Mouse (Mus musculus) embryo, embryonic 9.5 days (tissue): ENCODE results near the gene Tle4.

Experiments
- DNase-seq: peaks from one replicate; pipeline ENCODE4 v3.0.0-alpha.2; 2017; ENCODE audit errors: extremely low spot score

The Tle4 gene

DNA sequence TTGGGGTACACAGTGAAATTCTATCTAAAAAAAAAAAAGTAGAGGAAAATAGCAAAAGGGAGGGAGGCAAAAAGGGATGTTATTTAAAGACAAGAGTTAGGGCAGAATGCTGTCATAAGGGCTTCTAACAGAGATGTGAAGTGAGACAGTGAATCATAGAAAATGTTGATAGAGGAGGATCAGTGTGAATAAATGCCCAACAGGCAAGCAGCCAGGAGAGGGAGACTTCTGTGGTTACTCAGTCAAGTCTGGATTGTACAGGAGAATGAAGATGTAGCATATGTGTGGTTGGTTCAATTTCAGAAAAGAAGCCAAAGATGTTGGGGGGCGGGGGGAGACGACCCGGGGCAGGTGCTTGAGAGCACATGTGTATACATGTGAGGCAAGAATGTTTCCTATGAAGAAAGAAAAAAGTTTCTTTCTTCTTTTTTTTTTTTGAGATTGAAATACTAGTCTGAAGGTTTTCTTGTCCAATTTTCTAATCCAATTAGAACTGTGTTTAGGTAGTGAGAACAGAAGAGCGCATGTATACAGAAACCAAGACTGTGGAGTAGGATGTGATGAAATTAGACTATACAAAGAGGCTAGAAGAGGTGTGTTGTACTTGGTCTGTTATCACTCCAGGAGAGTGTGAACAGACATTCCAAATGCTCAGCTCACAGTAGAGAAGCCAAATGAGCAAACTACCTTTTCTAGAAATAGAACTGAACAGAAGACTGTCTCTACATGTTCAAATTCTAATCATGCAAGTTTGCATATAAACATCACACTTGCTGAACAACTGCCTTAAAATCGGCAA, 134.4 kb downstream of the Tle4 start:
- no peak for DNase-seq

- DNase-seq: no peak
Measured at GRCm38 (mm10) chr19:14453486-14453885, 144.4 kb downstream of the Tle4 start.

DNA sequence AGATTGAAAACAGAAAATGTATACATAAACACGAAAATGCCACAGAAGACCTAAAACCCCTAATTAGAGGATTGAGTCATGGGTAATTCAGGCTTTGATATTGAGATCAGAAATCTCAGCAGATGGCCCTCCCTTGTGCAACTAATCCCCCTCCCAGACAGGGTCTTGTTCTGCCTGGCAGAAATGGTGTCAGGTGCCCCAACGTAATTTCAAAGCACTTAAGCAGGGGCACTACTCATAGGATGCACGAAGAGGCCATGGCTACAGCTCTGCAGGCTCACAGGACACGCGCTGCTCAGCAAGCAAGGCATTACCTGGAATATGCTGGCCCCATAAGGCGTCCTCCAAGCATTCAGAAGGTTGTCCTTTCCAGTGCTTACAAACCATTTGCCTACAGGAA, 146.5 kb downstream of the Tle4 start:
- DNase-seq: no peak

GRCm38 (mm10) chr19:14449738-14450137, 148.1 kb downstream of the Tle4 start:
- DNase-seq: no peak

- DNase-seq: no peak
Measured at GRCm38 (mm10) chr19:14448586-14448985, 149.3 kb downstream of the Tle4 start.

GRCm38 (mm10) chr19:14447474-14447873, 150.4 kb downstream of the Tle4 start:
- DNase-seq: no peak

GRCm38 (mm10) chr19:14441861-14442260, 156.0 kb downstream of the Tle4 start:
- no peak for DNase-seq

DNA sequence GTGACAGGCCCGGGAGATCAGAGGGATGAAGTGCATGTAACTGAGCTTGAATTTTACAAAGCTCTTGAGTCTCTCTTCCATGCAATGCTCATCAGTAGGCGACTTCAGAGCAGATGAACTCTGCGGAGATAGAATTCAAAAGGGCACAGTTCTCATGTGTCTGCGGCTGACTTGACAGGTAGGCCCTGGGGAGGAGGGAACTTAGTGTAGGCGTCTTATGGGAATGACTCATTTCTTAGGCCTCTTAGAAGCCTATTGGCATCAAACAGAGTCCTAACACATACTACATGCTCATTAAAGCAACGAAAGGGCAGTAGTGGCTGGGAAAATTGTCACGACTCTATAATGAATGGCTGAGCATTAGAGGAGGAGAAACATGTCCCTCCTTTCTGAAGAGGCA, 160.6 kb downstream of the Tle4 start:
- no peak for DNase-seq

DNA sequence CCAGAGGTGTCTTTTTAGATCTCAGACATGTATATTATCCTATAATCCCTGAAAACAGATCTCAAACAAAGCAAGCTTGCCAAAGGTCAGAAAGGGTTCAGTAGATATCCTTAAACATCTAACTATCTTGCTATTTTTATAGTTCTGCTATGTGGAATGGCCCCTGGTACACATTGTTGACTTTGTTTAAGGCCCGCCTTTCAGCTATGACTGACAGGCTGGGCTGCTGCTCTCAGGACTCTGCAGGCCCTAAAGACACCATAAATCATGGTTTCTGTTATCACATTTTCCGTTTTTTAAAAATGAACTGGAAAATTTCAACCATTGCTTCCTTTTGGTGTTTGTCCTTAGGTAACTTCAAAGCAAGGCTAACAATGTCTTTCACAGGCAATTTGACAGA, 161.3 kb downstream of the Tle4 start:
- DNase-seq: no peak

DNA sequence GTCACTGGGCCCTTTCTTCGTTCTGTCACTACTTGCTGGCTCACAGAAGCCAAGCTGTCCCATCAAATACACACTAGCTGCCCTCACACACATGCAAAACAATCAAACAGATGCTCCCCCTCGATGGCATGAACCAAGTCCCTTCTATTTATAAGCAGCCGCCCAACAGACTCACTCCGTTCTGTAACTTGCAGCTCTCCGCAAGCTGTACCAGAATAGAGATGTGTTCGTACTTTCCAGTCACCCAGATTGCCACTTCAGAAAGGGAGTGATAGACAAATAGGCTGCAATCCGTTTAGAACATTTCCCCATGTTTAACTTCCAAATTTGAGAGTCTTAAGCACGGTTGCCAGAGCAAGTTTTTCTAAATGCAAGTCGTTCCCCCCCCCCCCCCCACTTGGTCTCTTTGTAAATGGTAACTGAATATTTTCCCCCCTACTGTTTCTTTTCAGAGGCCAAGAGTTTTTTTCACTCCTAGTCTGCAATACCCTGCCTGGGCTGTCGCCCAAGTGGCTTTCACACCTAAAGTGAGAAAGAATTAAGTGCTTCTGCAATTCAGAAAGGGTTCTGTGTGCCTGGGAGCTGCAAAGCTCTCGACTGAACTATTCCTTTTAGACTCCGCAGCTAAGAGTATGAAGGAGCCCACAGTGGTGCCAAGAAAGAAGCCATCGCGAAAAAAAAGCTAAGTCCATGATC, 162.0 kb downstream of the Tle4 start:
- no peak for DNase-seq

DNA sequence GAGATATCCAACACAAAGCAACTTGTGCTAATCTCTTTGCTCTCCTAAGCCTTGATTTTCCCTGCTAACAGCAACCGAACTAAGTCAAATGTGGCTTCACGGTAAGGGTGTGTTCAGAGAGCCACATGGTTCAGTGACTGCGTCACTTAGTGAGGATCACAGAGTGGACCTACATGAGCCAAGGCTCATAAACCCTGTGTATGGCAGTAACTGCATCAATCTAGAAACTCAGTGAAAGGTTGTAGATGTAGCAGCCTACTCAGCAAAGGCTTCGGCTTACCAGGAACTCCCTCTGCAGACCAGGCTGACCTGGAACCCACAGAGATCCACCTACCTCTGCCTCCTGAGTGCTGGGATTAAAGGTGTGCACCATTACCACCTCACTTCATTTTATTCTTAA, 164.0 kb downstream of the Tle4 start:
- no peak for DNase-seq

- no peak for DNase-seq
Measured at GRCm38 (mm10) chr19:14432436-14432835, 165.4 kb downstream of the Tle4 start.

DNA sequence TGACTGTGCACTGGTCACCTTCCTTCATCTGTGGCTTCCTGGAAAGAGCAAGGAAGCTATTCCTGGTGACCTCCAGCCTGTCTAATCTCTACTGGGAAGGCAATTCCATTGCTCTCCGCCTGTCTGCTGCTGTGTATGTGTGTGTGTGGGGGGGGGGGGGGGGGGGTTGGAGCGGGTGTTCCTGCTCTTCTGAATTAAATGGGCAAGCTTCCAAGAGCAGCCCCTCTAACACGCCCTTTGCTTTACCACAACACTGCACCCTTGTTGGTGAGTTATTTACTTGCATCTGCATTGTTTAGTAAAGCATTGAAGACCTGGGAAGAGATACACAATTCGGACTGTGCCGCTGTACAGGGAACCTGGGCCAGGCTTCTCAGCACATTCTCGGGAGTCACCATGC, 170.9 kb downstream of the Tle4 start:
- DNase-seq: no peak

- peak; percentile 31 for DNase-seq
Measured at GRCm38 (mm10) chr19:14426244-14426868, 171.5 kb downstream of the Tle4 start.

DNA sequence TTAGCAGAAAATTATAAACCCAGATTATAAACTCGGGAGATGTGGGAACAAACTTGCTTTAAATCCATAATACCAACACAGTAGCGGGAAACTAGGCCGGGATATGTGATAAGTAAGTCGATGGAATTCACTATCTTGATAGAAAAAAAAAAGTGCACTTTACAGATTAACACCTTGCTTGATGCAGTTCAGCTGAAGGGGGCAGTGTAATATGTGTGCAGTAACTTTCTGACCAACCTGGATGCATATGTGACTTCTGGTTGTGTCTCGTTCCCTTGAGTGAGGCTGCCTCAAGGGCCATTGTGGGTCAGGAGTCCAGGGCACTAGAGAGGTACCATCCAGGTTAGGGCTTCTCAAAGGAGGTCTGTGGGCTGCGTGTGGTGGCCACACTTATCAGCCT, 172.7 kb downstream of the Tle4 start:
- no peak for DNase-seq

DNA sequence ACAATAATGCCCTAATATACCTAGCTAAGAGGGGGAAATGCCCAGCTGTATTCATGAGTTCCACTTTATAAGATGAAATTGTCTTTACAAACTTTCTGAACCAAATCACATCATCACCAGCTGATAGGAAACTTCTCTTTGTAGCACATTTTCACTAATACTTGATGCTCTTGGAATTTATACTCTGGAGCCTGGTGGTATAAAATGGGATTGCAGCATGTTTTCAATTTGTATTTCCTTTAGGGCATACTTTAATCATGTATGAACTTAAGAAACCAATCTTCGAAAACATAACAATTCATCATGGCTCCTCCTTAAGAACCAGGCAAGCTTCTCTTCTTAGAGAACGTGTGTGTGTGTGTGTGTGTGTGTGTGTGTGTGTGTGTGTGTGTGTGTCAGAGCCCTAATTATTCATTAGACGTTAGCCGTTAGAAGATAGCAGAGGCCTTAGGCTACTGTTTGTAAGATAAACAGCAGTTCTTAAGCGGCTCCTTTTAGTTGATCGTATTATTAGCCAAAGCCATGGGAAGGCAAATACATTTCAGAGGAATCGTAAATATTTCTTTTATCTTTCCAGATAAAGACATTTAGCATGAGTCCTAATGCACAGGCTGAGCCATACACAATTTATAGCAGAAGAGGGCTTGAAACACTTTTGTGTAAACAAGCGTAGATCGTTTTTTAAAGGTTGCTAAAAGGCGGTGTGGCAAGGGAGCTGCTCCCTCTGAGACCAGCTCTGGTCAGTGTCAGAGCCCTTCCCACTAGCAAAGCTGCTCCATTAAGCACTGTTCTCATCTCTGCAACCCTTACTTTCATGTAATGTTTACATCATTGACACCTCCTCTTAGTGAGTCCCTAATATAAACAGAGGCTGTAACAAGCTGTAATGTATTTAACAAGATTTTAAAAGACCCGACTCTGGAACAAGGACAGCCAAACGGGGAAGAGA, 173.6 kb downstream of the Tle4 start:
- DNase-seq: no peak

GRCm38 (mm10) chr19:14421691-14422090, 176.2 kb downstream of the Tle4 start:
- DNase-seq: no peak

DNA sequence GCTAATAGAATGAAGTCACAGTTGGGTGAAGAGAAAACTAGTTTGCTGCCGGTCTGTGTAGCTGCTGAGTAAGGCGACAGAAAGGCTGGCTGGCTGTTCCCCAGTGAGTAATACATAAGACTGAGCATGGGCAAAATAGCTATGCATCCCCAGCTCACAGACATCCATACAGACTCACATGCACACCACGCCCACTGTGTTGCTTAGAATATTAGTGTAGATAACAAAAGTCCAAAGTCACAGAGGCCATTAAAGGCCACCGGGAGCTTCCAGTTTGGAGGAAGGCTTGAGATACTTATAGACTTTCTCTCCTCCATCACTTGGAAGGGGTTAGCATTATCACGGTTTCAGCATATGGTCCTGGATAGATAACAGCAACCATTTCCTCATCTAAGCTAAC, 178.0 kb downstream of the Tle4 start:
- no peak for DNase-seq

DNA sequence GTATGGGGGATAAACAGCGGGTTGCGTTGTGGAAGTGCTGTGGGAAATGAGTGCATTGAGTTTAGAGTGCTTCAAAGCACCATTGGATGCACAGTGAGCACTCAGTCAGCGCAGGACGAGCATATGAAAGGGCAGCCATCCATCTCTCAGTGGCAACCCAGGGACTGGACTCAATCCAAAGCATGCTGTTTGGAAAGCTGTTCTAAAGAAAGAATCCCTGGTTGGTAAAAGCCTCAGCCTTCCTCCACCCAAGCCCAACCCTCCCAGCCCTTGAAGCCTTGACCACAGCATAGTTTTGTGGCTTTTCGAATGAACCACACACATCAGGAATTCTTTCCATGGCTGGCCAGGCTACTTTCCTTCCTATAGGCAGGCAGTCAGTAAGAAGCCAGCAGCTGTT, 181.0 kb downstream of the Tle4 start:
- no peak for DNase-seq

DNA sequence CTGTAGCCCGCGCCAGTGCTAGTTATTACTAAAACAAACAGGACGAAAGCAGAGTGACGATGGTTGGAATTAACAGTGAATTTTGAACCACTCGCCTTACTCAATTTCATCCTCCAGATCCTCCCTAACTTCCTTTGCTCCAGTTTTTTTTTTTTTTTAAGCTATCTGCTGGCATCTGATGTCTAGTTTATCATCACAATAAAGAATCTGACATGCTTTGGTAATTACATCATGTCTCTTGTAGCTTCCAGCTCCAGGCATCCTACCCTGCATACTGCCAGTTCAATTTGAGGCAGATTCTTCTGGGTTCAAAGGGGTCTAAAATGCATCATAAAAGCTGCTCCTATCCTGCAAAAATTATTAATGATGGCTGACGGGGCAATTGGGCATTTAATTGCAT, 181.9 kb downstream of the Tle4 start:
- DNase-seq: no peak

- DNase-seq: no peak
Measured at GRCm38 (mm10) chr19:14414957-14415356, 182.9 kb downstream of the Tle4 start.

- DNase-seq: no peak
Measured at GRCm38 (mm10) chr19:14406603-14407002, 191.2 kb downstream of the Tle4 start.
